ENCODE assay signal across 11 mouse cellular contexts in genomic region chr7:38074920-38075319, GRCm38 (mm10). TPM values are rescaled to one million over a fixed set of nuclear protein-coding genes. Genes with fewer than 3 reads are reported as not detected.
A peak's percentile ranks its signal among the peaks of the same experiment; 100 is the strongest.
DNase-seq lines count a peak whose midpoint lies in the region; ATAC-seq and TF ChIP-seq lines count a peak whose summit lies in the region.
"Had no signal": no experiment of that assay in that cellular context is flagged by ENCODE, and none has a peak within 500 bp of the region (broad histone marks: within the 10 kb centered on the region; RNA-seq: fewer than 3 reads in every experiment).

No protein-coding gene starts in this region.

- no peaks in the 10 kb centered on the region for H3K4me1 ChIP-seq in heart, embryonic 11.5 days (ENCODE audit: control insufficient read depth, insufficient read depth, low read length)
- H3K4me1 ChIP-seq in heart, adult 2 months (ENCODE audit: control insufficient read depth, insufficient read depth, low read length): peaks cover 1% of the 10 kb centered on the region; the same call in 1 of the 2 replicates
- peaks cover 37% of the 10 kb centered on the region for H3K4me1 ChIP-seq in E14TG2a.4 (replicated peaks; ENCODE audit: low read depth, low read length)
- peaks cover 20% of the 10 kb centered on the region for H3K4me1 ChIP-seq in forebrain, embryonic 15.5 days
- peaks cover 13% of the 10 kb centered on the region; the same call in 1 of the 2 replicates for H3K4me1 ChIP-seq in limb, embryonic 15.5 days

- TF ChIP-seq CTCF in heart, adult 2 months (IDR thresholded peaks at IDR 0.05): no peak
- no peak for TF ChIP-seq CTCF in E14TG2a.4 (conservative IDR thresholded peaks at IDR 0.05; ENCODE audit: low read length)

- WGBS in heart, embryonic 11.5 days (ENCODE audit: insufficient replicate concordance): 50% methylated on average over 10 of the region's 10 CpGs
- WGBS in heart, adult 2 months: 50% methylated on average over 10 of the region's 10 CpGs
- 18% methylated on average over 10 of the region's 10 CpGs for WGBS in forebrain, embryonic 15.5 days
- WGBS in limb, embryonic 15.5 days: 33% methylated on average over 10 of the region's 10 CpGs

- TF ChIP-seq EP300 in heart, adult 2 months (IDR thresholded peaks at IDR 0.05; ENCODE audit: insufficient read depth, low read depth, low read length): no peak

- intact Hi-C loops in heart, adult 2 months (cut with DNase I): loop anchor here (1.0 kb wide), 1 partner anchor 14 kb away; no protein-coding TSS in a partner anchor

- no peak overlapping the region for H3K27ac ChIP-seq in heart, embryonic 11.5 days (ENCODE audit: low read depth, low read length)
- H3K27ac ChIP-seq in heart, adult 2 months: no peak overlapping the region
- no peak overlapping the region; the same call in 1 of the 2 replicates for H3K27ac ChIP-seq in forebrain, embryonic 15.5 days (replicated peaks)
- no peak overlapping the region for H3K27ac ChIP-seq in limb, embryonic 15.5 days
- H3K27ac ChIP-seq: embryonic facial prominence, embryonic 15.5 days had no signal

- H3K36me3 ChIP-seq in heart, embryonic 11.5 days (ENCODE audit: control insufficient read depth, insufficient read depth, low read length): no peaks in the 10 kb centered on the region
- H3K36me3 ChIP-seq in heart, adult 2 months (ENCODE audit: control insufficient read depth, insufficient read depth, low read length): no peaks in the 10 kb centered on the region
- no peaks in the 10 kb centered on the region for H3K36me3 ChIP-seq in E14TG2a.4 (ENCODE audit: insufficient read depth, low read length)
- no peaks in the 10 kb centered on the region for H3K36me3 ChIP-seq in forebrain, embryonic 15.5 days
- no peaks in the 10 kb centered on the region for H3K36me3 ChIP-seq in limb, embryonic 15.5 days
- H3K36me3 ChIP-seq: embryonic facial prominence, embryonic 15.5 days had no signal

- H3K4me2 ChIP-seq in heart, embryonic 11.5 days: peak overlapping the region; percentile 60
- H3K4me2 ChIP-seq in forebrain, embryonic 15.5 days (replicated peaks): peak overlapping the region; percentile 40
- H3K4me2 ChIP-seq in limb, embryonic 15.5 days: peak overlapping the region; percentile 26

- H3K9me3 ChIP-seq in heart, embryonic 11.5 days (replicated peaks; ENCODE audit: control insufficient read depth, low read length): no peaks in the 10 kb centered on the region
- no peaks in the 10 kb centered on the region for H3K9me3 ChIP-seq in E14TG2a.4 (ENCODE audit: low read length)
- no peaks in the 10 kb centered on the region for H3K9me3 ChIP-seq in forebrain, embryonic 15.5 days
- no peaks in the 10 kb centered on the region for H3K9me3 ChIP-seq in limb, embryonic 15.5 days
- H3K9me3 ChIP-seq: embryonic facial prominence, embryonic 15.5 days had no signal

- no peaks in the 10 kb centered on the region for H3K27me3 ChIP-seq in heart, embryonic 11.5 days (ENCODE audit: control insufficient read depth, insufficient read depth, low read length)
- no peaks in the 10 kb centered on the region for H3K27me3 ChIP-seq in heart, adult 2 months (ENCODE audit: control insufficient read depth, insufficient read depth, low read length)
- H3K27me3 ChIP-seq in E14TG2a.4 (ENCODE audit: insufficient read depth, low read length): no peaks in the 10 kb centered on the region
- H3K27me3 ChIP-seq in forebrain, embryonic 15.5 days: no peaks in the 10 kb centered on the region
- peaks cover 8% of the 10 kb centered on the region; the same call in 1 of the 2 replicates for H3K27me3 ChIP-seq in limb, embryonic 15.5 days

- TF ChIP-seq POLR2A in heart, adult 2 months (IDR thresholded peaks at IDR 0.05; ENCODE audit: insufficient read depth, low read depth, low read length): no peak

- peak overlapping the region; percentile 23 for H3K4me3 ChIP-seq in heart, embryonic 11.5 days (ENCODE audit: low read depth, low read length)
- H3K4me3 ChIP-seq in heart, adult 2 months: no peak overlapping the region
- peak overlapping the region; percentile 81 for H3K4me3 ChIP-seq in E14TG2a.4 (replicated peaks; ENCODE audit: low read length)
- peak overlapping the region; percentile 14 for H3K4me3 ChIP-seq in forebrain, embryonic 15.5 days
- H3K4me3 ChIP-seq in limb, embryonic 15.5 days: no peak overlapping the region
- H3K4me3 ChIP-seq: embryonic facial prominence, embryonic 15.5 days had no signal

- 0 out of 2 replicates have a peak overlapping the region, but pooled peaks have one; percentile 58 for H3K9ac ChIP-seq in heart, embryonic 11.5 days (ENCODE audit: low read depth, low read length)
- H3K9ac ChIP-seq in heart, adult 2 months (ENCODE audit: low read depth, low read length): no peak overlapping the region
- H3K9ac ChIP-seq in forebrain, embryonic 15.5 days (replicated peaks): no peak overlapping the region
- no peak overlapping the region for H3K9ac ChIP-seq in limb, embryonic 15.5 days
- H3K9ac ChIP-seq: embryonic facial prominence, embryonic 15.5 days had no signal

- ATAC-seq in heart, embryonic 11.5 days (replicated peaks; ENCODE audit: insufficient number of reproducible peaks, low FRiP score, low TSS enrichment): no peak
- peak; percentile 54 for ATAC-seq in forebrain, embryonic 15.5 days (replicated peaks)
- no peak for ATAC-seq in limb, embryonic 15.5 days (ENCODE audit: insufficient number of reproducible peaks, low FRiP score, low TSS enrichment, low read depth)

- H3K79me2 ChIP-seq in heart, adult 2 months (replicated peaks; ENCODE audit: control insufficient read depth, insufficient read depth, low read length): no peaks in the 10 kb centered on the region

- DNase-seq in heart, adult 2 months: no peak
- DNase-seq in thymus, postnatal 0 days (ENCODE audit: low spot score): no peak
- DNase-seq in thymus, postnatal 10 days (ENCODE audit: low spot score in 2 of 2): no peak
- no peak for DNase-seq in thymus, postnatal 4 days
- DNase-seq: gastrocnemius, postnatal 36 days; kidney, adult 2 months had no signal

RNA-seq across cellular contexts. Expression of gene Ccne1, which starts 32.4 kb away (rescaled TPM):
- 54.3 and 55.4 TPM in 2 replicates for polyA plus RNA-seq in heart, embryonic 11.5 days (2014; fragmentation: Nextera tagmentation; extraction: Ambion mirVana)
- total RNA-seq in heart, adult 2 months (2021): 1 to 10 TPM in 1 of 2 experiments, under 1 TPM in 1; 0.91 to 1.3 TPM
- 0.90 and 1.3 TPM in 2 replicates for polyA plus RNA-seq in heart, adult 2 months (2012; rRNA removed)
- 13.9 and 16.4 TPM in 2 replicates for polyA plus RNA-seq in forebrain, embryonic 15.5 days (2015; fragmentation: Nextera tagmentation; extraction: Ambion mirVana)
- polyA plus RNA-seq in limb, embryonic 15.5 days (2015; fragmentation: Nextera tagmentation; extraction: Ambion mirVana): 55.6 and 62.3 TPM in 2 replicates
- 35.2 and 36.2 TPM in 2 replicates for polyA plus RNA-seq in thymus, postnatal 0 days (2015; fragmentation: Nextera tagmentation; extraction: Ambion mirVana)

RNA-seq across cellular contexts. Expression of gene Uri1, which starts 51.6 kb away (rescaled TPM):
- polyA plus RNA-seq in heart, embryonic 11.5 days (2014; fragmentation: Nextera tagmentation; extraction: Ambion mirVana): 33.8 and 36.9 TPM in 2 replicates
- total RNA-seq in heart, adult 2 months (2021): 10 to 100 TPM; 15.1 to 19.9 TPM
- polyA plus RNA-seq in heart, adult 2 months (2012; rRNA removed): 5.8 and 13.2 TPM in 2 replicates
- polyA plus RNA-seq in forebrain, embryonic 15.5 days (2015; fragmentation: Nextera tagmentation; extraction: Ambion mirVana): 38.6 and 40.3 TPM in 2 replicates
- 35.7 and 36.8 TPM in 2 replicates for polyA plus RNA-seq in limb, embryonic 15.5 days (2015; fragmentation: Nextera tagmentation; extraction: Ambion mirVana)
- 44.2 and 52.1 TPM in 2 replicates for polyA plus RNA-seq in thymus, postnatal 0 days (2015; fragmentation: Nextera tagmentation; extraction: Ambion mirVana)

Comparison
In these comparisons a context has a peak if more than half of its experiments do, and no peak if none do; other contexts are left out.
1. H3K4me3 ChIP-seq: peak in heart, embryonic 11.5 days (single experiment), E14TG2a.4 (single experiment) and forebrain, embryonic 15.5 days (single experiment); none in heart, adult 2 months (single experiment) and limb, embryonic 15.5 days (single experiment).
2. Peak in every context shown above with its lines, with median percentiles within 50 percentile points of each other: H3K4me2 ChIP-seq.